Mouse (Mus musculus): ENCODE measurements around the gene Zfp219. TPM values are rescaled to one million over a fixed set of nuclear protein-coding genes. Genes with fewer than 3 reads are reported as not detected.

Gene Zfp219
- polyA plus RNA-seq, 1 experiment: 54.3 TPM

DNA sequence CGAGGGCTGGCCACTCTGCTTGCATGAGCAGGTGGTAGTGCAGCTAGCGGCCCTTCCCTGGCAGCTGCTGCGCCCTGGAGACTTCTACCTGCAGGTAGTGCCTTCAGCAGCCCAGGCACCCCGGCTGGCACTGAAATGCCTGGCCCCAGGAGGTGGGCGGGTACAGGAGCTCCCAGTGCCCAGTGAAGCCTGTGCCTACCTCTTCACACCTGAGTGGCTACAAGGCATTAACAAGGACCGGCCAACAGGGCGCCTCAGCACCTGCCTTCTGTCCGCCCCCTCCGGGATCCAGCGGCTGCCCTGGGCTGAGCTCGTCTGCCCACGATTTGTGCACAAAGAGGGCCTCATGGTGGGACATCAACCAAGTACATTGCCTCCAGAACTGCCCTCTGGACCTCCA lies 31.8 kb downstream of the Zfp219 start:
- Histone ChIP-seq H3K27ac (ENCODE audit: insufficient read depth, low read length) (no peak overlapping the region), H3K4me1 (ENCODE audit: control insufficient read depth, insufficient read depth, low read length) (no peaks in the 10 kb centered on the region), H3K4me3 (ENCODE audit: insufficient read depth, low read length) (no peak overlapping the region)
- TF ChIP-seq CTCF (IDR thresholded peaks at IDR 0.05; ENCODE audit: extremely low read depth, insufficient read depth, low read length) (no peak), POLR2A (IDR thresholded peaks at IDR 0.05; ENCODE audit: extremely low read depth, insufficient read depth, low read length) (no peak)

DNA sequence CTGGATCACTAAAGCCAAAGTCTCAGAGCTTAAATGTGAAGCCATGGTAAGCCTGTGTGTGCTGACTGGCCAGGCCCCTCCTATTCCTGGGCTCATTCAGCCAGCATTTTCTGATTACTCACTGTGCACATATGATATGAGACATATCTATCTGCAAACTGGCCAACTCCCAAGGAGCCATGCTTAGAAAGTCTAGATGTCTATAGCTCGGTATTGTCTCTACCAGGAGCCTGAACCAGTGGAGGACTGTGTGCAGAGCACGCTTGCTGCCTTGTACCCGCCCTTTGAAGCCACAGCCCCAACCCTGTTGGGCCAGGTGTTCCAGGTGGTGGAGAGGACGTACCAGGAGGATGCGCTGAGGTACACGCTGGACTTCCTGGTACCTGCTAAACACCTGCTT lies 33.4 kb downstream of the Zfp219 start:
- TF ChIP-seq POLR2A (IDR thresholded peaks at IDR 0.05; ENCODE audit: extremely low read depth, insufficient read depth, low read length) (no peak), CTCF (IDR thresholded peaks at IDR 0.05; ENCODE audit: extremely low read depth, insufficient read depth, low read length) (no peak)
- H3K4me3 ChIP-seq (ENCODE audit: insufficient read depth, low read length): no peak overlapping the region
- no peaks in the 10 kb centered on the region for H3K4me1 ChIP-seq (ENCODE audit: control insufficient read depth, insufficient read depth, low read length)
- H3K27ac ChIP-seq (ENCODE audit: insufficient read depth, low read length): no peak overlapping the region

GRCm38 (mm10) chr14:51986153-51986505 lies 34.4 kb downstream of the Zfp219 start:
- TF ChIP-seq CTCF (IDR thresholded peaks at IDR 0.05; ENCODE audit: extremely low read depth, insufficient read depth, low read length) (no peak), POLR2A (IDR thresholded peaks at IDR 0.05; ENCODE audit: extremely low read depth, insufficient read depth, low read length) (no peak)
- H3K27ac ChIP-seq (ENCODE audit: insufficient read depth, low read length): no peak overlapping the region
- peak overlapping the region; percentile 44 for H3K4me3 ChIP-seq (ENCODE audit: insufficient read depth, low read length)
- H3K4me1 ChIP-seq (ENCODE audit: control insufficient read depth, insufficient read depth, low read length): no peaks in the 10 kb centered on the region

DNA sequence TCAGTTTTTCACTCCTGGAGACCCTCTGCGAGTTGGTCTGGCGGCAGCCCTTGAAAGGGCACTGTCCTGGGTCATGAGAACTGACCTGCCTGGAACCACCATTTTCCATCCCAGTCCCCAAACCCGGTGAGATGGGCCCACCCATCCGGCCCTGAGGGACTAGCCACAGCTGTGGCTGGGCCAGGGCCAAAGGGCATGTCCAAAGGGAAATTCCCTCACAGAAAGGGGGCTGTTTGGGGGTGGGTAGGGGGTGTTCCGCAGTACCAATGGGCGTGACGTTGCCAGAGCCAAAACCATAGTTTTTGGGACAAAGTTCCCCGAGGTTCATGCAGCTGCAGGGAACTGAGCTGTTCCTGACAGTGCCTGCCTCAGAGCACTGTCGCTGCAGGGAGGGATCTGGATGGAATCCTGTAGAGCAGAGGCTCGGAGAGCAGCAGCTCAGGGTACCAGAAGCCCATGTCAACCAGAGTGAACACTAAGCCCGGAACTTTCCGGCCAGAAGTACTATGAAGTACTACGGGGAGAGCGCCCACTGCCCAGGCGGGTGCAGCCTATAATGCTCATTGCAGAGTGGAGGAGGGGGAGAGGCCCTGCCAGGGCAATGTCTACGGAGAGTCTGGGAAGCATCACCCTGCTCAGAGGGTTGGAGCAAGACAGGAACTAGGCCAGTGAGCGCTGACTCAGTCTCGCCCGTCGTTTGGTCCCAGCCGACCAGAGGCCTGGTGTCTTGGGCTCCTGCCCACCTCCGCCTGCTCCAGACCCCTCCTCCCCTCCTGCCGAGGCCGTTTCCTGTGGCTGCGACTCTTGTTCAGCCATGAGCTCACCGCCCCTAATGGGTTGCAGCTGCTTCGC lies 35.0 kb downstream of the Zfp219 start:
- H3K4me3 ChIP-seq (ENCODE audit: insufficient read depth, low read length): peak overlapping the region; percentile 44
- peak overlapping the region; percentile 7 for H3K27ac ChIP-seq (ENCODE audit: insufficient read depth, low read length)
- TF ChIP-seq POLR2A (IDR thresholded peaks at IDR 0.05; ENCODE audit: extremely low read depth, insufficient read depth, low read length) (no peak), CTCF (IDR thresholded peaks at IDR 0.05; ENCODE audit: extremely low read depth, insufficient read depth, low read length) (no peak)
- H3K4me1 ChIP-seq (ENCODE audit: control insufficient read depth, insufficient read depth, low read length): no peaks in the 10 kb centered on the region

- peak within 1 kb of the TSS; percentile 7 for H3K27ac ChIP-seq (ENCODE audit: insufficient read depth, low read length)
- peak within 1 kb of the TSS; percentile 44 for H3K4me3 ChIP-seq (ENCODE audit: insufficient read depth, low read length)
- TF ChIP-seq POLR2A (IDR thresholded peaks at IDR 0.05; ENCODE audit: extremely low read depth, insufficient read depth, low read length): no peak
- no peak for TF ChIP-seq CTCF (IDR thresholded peaks at IDR 0.05; ENCODE audit: extremely low read depth, insufficient read depth, low read length)
- H3K4me1 ChIP-seq (ENCODE audit: control insufficient read depth, insufficient read depth, low read length): no peaks in the 10 kb centered on the region
Measured at GRCm38 (mm10) chr14:51984247-51985231, 36.0 kb downstream of the Zfp219 start, which contains the start of gene Arhgef40. TSS of gene Arhgef40 (plus strand) at chr14:51984719.

DNA sequence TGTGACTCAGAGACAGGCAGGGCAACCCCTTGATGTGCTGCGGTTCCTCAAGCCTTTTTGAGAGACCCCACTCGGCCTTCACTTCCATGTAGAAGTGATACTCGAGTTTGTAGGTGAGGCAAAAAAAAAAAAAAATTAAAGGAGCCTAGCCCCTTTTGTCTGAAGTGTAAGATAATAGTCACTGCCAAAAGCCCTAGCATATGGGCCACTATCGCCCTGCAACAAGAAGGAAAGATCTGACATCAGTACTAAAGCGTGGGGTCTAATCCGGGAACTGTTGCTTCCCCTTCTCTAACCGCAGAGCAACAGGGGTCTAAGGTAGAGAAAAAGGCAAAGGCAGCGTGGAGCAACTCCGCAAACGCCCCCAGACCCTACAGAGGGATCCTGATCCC lies 36.7 kb downstream of the Zfp219 start:
- TF ChIP-seq CTCF (IDR thresholded peaks at IDR 0.05; ENCODE audit: extremely low read depth, insufficient read depth, low read length): no peak
- no peak for TF ChIP-seq POLR2A (IDR thresholded peaks at IDR 0.05; ENCODE audit: extremely low read depth, insufficient read depth, low read length)
- no peaks in the 10 kb centered on the region for H3K4me1 ChIP-seq (ENCODE audit: control insufficient read depth, insufficient read depth, low read length)
- H3K27ac ChIP-seq (ENCODE audit: insufficient read depth, low read length): no peak overlapping the region
- H3K4me3 ChIP-seq (ENCODE audit: insufficient read depth, low read length): peak overlapping the region; percentile 44; the same call in 1 of the 2 replicates

DNA sequence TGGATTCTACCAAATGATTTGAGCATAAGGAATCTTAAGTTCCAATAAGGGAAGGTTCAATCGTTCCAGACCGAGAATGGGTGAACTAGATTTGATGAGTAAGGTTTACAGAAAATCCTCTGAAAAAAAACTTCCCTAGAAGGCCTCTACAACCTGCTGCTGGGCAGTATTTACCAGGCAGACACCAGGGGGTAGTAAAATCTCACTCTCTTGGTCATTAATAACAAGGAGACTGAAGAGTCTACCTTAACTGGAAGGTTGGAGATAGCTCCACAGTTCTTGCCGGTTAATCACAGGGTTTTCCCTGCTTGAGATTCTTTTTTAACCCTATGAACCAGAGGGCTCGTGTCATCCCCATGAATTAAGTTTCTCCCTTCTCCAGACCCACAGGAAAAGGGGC lies 37.3 kb downstream of the Zfp219 start:
- no peaks in the 10 kb centered on the region for H3K4me1 ChIP-seq (ENCODE audit: control insufficient read depth, insufficient read depth, low read length)
- no peak overlapping the region for H3K4me3 ChIP-seq (ENCODE audit: insufficient read depth, low read length)
- no peak for TF ChIP-seq CTCF (IDR thresholded peaks at IDR 0.05; ENCODE audit: extremely low read depth, insufficient read depth, low read length)
- TF ChIP-seq POLR2A (IDR thresholded peaks at IDR 0.05; ENCODE audit: extremely low read depth, insufficient read depth, low read length): no peak
- no peak overlapping the region for H3K27ac ChIP-seq (ENCODE audit: insufficient read depth, low read length)

DNA sequence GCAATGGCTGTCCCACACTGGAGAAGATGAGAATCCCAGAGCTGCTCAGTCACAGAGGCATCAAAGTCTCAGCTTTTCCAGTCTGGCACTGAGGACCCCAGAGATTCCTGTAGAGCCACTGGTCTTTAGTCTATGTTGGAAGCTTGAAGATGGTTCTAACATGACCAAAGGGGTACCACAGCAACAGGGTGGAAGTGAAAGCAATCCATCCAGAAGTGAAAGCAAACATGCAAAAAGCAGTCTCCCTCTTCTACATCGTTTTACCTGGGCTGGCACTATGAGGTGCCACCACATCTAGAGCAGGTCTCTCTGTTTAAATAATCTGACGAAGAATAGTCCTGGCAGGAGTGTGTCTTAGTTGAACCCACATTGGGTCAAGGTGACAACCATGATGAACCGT lies 41.3 kb downstream of the Zfp219 start:
- no peaks in the 10 kb centered on the region for H3K4me1 ChIP-seq (ENCODE audit: control insufficient read depth, insufficient read depth, low read length)
- no peak overlapping the region for H3K27ac ChIP-seq (ENCODE audit: insufficient read depth, low read length)
- TF ChIP-seq POLR2A (IDR thresholded peaks at IDR 0.05; ENCODE audit: extremely low read depth, insufficient read depth, low read length): no peak
- TF ChIP-seq CTCF (IDR thresholded peaks at IDR 0.05; ENCODE audit: extremely low read depth, insufficient read depth, low read length): no peak
- no peak overlapping the region for H3K4me3 ChIP-seq (ENCODE audit: insufficient read depth, low read length)

- Histone ChIP-seq H3K4me3 (ENCODE audit: insufficient read depth, low read length) (no peak overlapping the region), H3K27ac (ENCODE audit: insufficient read depth, low read length) (no peak overlapping the region), H3K4me1 (ENCODE audit: control insufficient read depth, insufficient read depth, low read length) (no peaks in the 10 kb centered on the region)
- TF ChIP-seq CTCF (IDR thresholded peaks at IDR 0.05; ENCODE audit: extremely low read depth, insufficient read depth, low read length) (no peak), POLR2A (IDR thresholded peaks at IDR 0.05; ENCODE audit: extremely low read depth, insufficient read depth, low read length) (no peak)
Measured at GRCm38 (mm10) chr14:51967400-51967799, 53.1 kb downstream of the Zfp219 start.
